14 mouse cellular contexts compared by ENCODE assay signal in the genomic region with DNA sequence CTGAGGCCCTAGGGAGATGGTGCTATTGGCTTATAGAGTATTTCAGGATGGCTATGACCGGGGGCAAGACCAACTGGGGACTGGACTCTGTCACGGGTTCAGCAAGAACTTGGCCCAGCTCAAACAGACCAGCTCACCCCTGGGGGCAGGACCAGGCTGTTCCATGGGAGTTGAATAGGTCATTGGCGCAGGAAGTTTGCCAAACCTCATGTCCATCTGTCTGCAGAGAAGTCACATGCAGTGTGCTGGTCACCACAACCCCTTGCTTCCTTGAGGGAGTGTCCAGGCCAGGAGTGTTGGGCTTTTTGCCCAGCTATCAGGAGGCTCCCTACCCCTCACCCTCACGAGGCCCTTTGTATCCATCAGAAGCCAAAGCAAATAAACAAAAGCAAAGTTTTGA.
DNase-seq lines count a peak whose midpoint lies in the region; ATAC-seq and TF ChIP-seq lines count a peak whose summit lies in the region.
"Had no signal": no experiment of that assay in that cellular context is flagged by ENCODE, and none has a peak within 500 bp of the region (broad histone marks: within the 10 kb centered on the region; RNA-seq: fewer than 3 reads in every experiment).

No protein-coding gene starts in this region.

- in situ Hi-C loops in Patski (cut with MboI; ENCODE audit: low pct_unique_long_range_greater_than_20kb), result loop anchor here (5.0 to 25.0 kb wide), 3 partner anchors 54 to 479 kb away; no protein-coding TSS in a partner anchor

- TF ChIP-seq EP300 in liver, postnatal 0 days (IDR thresholded peaks at IDR 0.05; ENCODE audit: low read depth), result no peak

- DNase-seq in heart, adult 18-20 months, result peak; percentile 41 to 66
- DNase-seq in liver, postnatal 0 days, result peak; percentile 51
- no peak for DNase-seq in Patski (ENCODE audit: low read depth, low spot score)
- DNase-seq in fibroblast of lung, adult 2 months (ENCODE audit: low read depth), result peak; percentile 76
- DNase-seq: gastrocnemius, postnatal 25 days; liver, embryonic 13.5 days; thymus, adult 2 months had no signal

- no peaks in the 10 kb centered on the region for H3K36me3 ChIP-seq in heart, embryonic 11.5 days (ENCODE audit: control insufficient read depth, insufficient read depth, low read length)
- no peaks in the 10 kb centered on the region for H3K36me3 ChIP-seq in liver, postnatal 0 days (replicated peaks; ENCODE audit: insufficient read depth, low read length)
- H3K36me3 ChIP-seq in liver, embryonic 12.5 days, result no peaks in the 10 kb centered on the region
- H3K36me3 ChIP-seq in intestine, postnatal 0 days (ENCODE audit: control insufficient read depth, insufficient read depth), result no peaks in the 10 kb centered on the region
- H3K36me3 ChIP-seq: forebrain, embryonic 12.5 days; hindbrain, embryonic 15.5 days; liver, embryonic 13.5 days; midbrain, embryonic 12.5 days had no signal

- H3K4me1 ChIP-seq in heart, embryonic 11.5 days (ENCODE audit: control insufficient read depth, insufficient read depth, low read length), result no peaks in the 10 kb centered on the region
- no peaks in the 10 kb centered on the region; the same call in 1 of the 2 replicates for H3K4me1 ChIP-seq in liver, postnatal 0 days (ENCODE audit: insufficient read depth)
- no peaks in the 10 kb centered on the region for H3K4me1 ChIP-seq in liver, embryonic 12.5 days
- H3K4me1 ChIP-seq in intestine, postnatal 0 days (replicated peaks; ENCODE audit: control insufficient read depth, insufficient read depth, low read length), result no peaks in the 10 kb centered on the region
- H3K4me1 ChIP-seq: hindbrain, embryonic 15.5 days; liver, embryonic 13.5 days; midbrain, embryonic 12.5 days had no signal

- POLR2A ChIA-PET in Patski (lab: Charles Lee), result interaction anchor here (0.6 to 1.3 kb wide), 2 partner anchors 19 to 23 kb away, joined by 3 to 4 read pairs; no protein-coding TSS in a partner anchor

- TF ChIP-seq CTCF in liver, postnatal 0 days (IDR thresholded peaks at IDR 0.05; ENCODE audit: low read depth), result no peak
- no peak for TF ChIP-seq CTCF in Patski (IDR thresholded peaks at IDR 0.05)
- no peak for TF ChIP-seq CTCF in intestine, postnatal 0 days (IDR thresholded peaks at IDR 0.05; ENCODE audit: low read depth)

- H3K27ac ChIP-seq in heart, embryonic 11.5 days (ENCODE audit: low read depth, low read length), result no peak overlapping the region
- H3K27ac ChIP-seq in liver, postnatal 0 days (ENCODE audit: low read depth), result no peak overlapping the region
- H3K27ac ChIP-seq in liver, embryonic 12.5 days, result no peak overlapping the region
- no peak overlapping the region for H3K27ac ChIP-seq in intestine, postnatal 0 days (ENCODE audit: low read depth, low read length)
- H3K27ac ChIP-seq: forebrain, embryonic 12.5 days; hindbrain, embryonic 15.5 days; liver, embryonic 13.5 days; midbrain, embryonic 12.5 days had no signal

- 55% methylated on average over 4 of the region's 4 CpGs for WGBS in heart, embryonic 11.5 days (ENCODE audit: insufficient replicate concordance)
- 43% methylated on average over 4 of the region's 4 CpGs for WGBS in liver, postnatal 0 days (ENCODE audit: insufficient replicate concordance)
- WGBS in liver, embryonic 12.5 days (ENCODE audit: insufficient replicate concordance), result 41% methylated on average over 4 of the region's 4 CpGs
- WGBS in intestine, postnatal 0 days, result 72% methylated on average over 4 of the region's 4 CpGs

- peaks cover 9% of the 10 kb centered on the region; the same call in 1 of the 2 replicates for H3K27me3 ChIP-seq in heart, embryonic 11.5 days (ENCODE audit: control insufficient read depth, insufficient read depth, low read length)
- H3K27me3 ChIP-seq in liver, postnatal 0 days (ENCODE audit: insufficient read depth, low read length), result no peaks in the 10 kb centered on the region
- H3K27me3 ChIP-seq in liver, embryonic 12.5 days (replicated peaks), result peaks cover 5% of the 10 kb centered on the region; the same call in 1 of the 2 replicates
- H3K27me3 ChIP-seq in Patski, result no peaks in the 10 kb centered on the region
- H3K27me3 ChIP-seq in intestine, postnatal 0 days (replicated peaks; ENCODE audit: control insufficient read depth, insufficient read depth, low read length), result no peaks in the 10 kb centered on the region
- H3K27me3 ChIP-seq: forebrain, embryonic 12.5 days; hindbrain, embryonic 15.5 days; liver, embryonic 13.5 days; midbrain, embryonic 12.5 days had no signal

- H3K9me3 ChIP-seq in heart, embryonic 11.5 days (replicated peaks; ENCODE audit: control insufficient read depth, low read length), result no peaks in the 10 kb centered on the region
- no peaks in the 10 kb centered on the region for H3K9me3 ChIP-seq in liver, postnatal 0 days (ENCODE audit: low read length)
- no peaks in the 10 kb centered on the region for H3K9me3 ChIP-seq in liver, embryonic 12.5 days (replicated peaks)
- no peaks in the 10 kb centered on the region for H3K9me3 ChIP-seq in intestine, postnatal 0 days (ENCODE audit: control insufficient read depth)
- H3K9me3 ChIP-seq: forebrain, embryonic 12.5 days; hindbrain, embryonic 15.5 days; liver, embryonic 13.5 days; midbrain, embryonic 12.5 days had no signal

- ATAC-seq in heart, embryonic 11.5 days (replicated peaks; ENCODE audit: insufficient number of reproducible peaks, low FRiP score, low TSS enrichment), result no peak; the same call in 1 of the 2 replicates
- ATAC-seq in liver, postnatal 0 days, result peak; percentile 91
- no peak for ATAC-seq in liver, embryonic 12.5 days
- ATAC-seq in Patski, result peak; percentile 7
- no peak for ATAC-seq in intestine, postnatal 0 days
- ATAC-seq in CD4-positive, CD25-positive, alpha-beta regulatory T cell, adult 4 months, result no peak

- no peak overlapping the region for H3K4me3 ChIP-seq in heart, embryonic 11.5 days (ENCODE audit: low read depth, low read length)
- no peak overlapping the region for H3K4me3 ChIP-seq in liver, postnatal 0 days (ENCODE audit: low read depth, low read length)
- no peak overlapping the region for H3K4me3 ChIP-seq in liver, embryonic 12.5 days
- no peak overlapping the region for H3K4me3 ChIP-seq in intestine, postnatal 0 days (ENCODE audit: low read depth, low read length)
- H3K4me3 ChIP-seq: forebrain, embryonic 12.5 days; hindbrain, embryonic 15.5 days; liver, embryonic 13.5 days; midbrain, embryonic 12.5 days had no signal

- CTCF ChIA-PET in Patski (lab: Charles Lee), result no interaction called here

- no peak overlapping the region for H3K4me2 ChIP-seq in heart, embryonic 11.5 days
- H3K4me2 ChIP-seq in liver, postnatal 0 days (ENCODE audit: low read depth, low read length), result no peak overlapping the region
- H3K4me2 ChIP-seq in liver, embryonic 12.5 days, result no peak overlapping the region
- H3K4me2 ChIP-seq in intestine, postnatal 0 days (replicated peaks; ENCODE audit: low read depth), result no peak overlapping the region
- H3K4me2 ChIP-seq: forebrain, embryonic 12.5 days; hindbrain, embryonic 15.5 days; liver, embryonic 13.5 days; midbrain, embryonic 12.5 days had no signal

- H3K9ac ChIP-seq in heart, embryonic 11.5 days (ENCODE audit: low read depth, low read length), result no peak overlapping the region
- H3K9ac ChIP-seq in liver, postnatal 0 days (replicated peaks), result no peak overlapping the region
- no peak overlapping the region for H3K9ac ChIP-seq in liver, embryonic 12.5 days
- no peak overlapping the region for H3K9ac ChIP-seq in intestine, postnatal 0 days (ENCODE audit: low read depth, low read length)
- H3K9ac ChIP-seq: forebrain, embryonic 12.5 days; hindbrain, embryonic 15.5 days; liver, embryonic 13.5 days; midbrain, embryonic 12.5 days had no signal

Comparison
In these comparisons a context has a peak if more than half of its experiments do, and no peak if none do; other contexts are left out.
1. ATAC-seq: peak in liver, postnatal 0 days (single experiment) and Patski (single experiment); none in heart, embryonic 11.5 days (single experiment), liver, embryonic 12.5 days (single experiment), intestine, postnatal 0 days (single experiment) and CD4-positive, CD25-positive, alpha-beta regulatory T cell, adult 4 months (single experiment).